Mouse (Mus musculus): ENCODE measurements around the gene Akap12.

Akap12 gene

DNA sequence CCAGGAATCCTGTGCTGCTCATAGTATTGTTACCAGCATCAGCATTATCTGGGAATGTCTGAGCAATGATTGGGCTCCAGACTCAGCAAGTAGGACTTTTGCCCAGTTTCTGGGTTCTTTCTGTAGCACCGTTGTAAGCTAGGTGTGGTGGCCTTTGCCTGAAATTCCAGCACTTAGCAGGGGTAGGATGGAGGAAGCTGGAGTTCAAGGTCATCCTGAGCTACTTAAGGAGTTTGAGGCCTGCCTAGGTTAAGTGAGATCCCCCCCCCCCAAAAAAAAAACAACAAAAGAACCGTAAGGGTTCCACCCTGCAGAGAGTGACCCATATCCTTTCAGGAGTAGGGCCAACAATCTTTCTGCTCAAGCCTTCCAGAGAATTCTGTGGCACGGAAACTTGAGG, 98.4 kb downstream of the Akap12 start:
- DNase-seq: no peak

DNA sequence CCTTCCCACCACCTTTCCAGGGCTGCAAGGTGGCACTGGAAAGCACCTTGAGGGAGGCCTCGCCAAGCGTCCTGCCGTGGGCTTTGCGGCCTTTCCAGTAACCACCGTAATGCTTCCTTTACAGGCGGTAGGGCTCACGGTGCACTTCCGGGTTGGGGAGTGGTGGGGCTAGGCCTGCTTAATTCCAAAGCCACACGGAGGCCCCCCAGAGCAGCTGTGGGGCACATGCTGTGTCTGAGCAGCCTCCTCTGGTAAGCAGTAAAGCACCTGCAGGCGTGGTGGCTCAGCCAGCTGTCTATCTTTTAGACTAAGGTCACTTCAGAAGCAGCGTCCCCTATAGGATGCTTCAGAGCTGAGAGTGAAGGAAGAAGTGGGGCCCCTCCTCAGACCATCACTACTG, 103.9 kb downstream of the Akap12 start:
- DNase-seq: no peak

GRCm38 (mm10) chr10:4372011-4372410, 105.8 kb downstream of the Akap12 start:
- DNase-seq: no peak

DNA sequence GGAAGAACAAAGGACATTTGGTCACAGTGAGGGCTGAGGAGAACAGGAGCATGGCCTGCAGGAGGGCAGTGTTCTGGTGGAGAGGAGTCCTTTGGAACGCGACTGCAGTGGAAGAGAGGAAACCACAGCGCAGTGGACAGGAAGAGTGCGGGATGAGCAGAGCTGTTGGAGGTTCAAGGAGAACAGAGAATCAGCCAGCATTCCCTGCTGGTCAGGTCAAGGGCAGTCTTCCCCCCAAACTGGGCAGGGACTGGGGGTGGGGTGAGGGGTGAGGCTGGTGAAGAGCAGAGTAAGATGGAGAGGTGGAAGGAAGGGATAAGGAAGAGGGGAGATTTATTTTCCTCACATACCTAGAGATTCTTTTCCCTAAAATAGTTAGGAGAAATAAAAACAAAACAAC, 107.4 kb downstream of the Akap12 start:
- no peak for DNase-seq

DNA sequence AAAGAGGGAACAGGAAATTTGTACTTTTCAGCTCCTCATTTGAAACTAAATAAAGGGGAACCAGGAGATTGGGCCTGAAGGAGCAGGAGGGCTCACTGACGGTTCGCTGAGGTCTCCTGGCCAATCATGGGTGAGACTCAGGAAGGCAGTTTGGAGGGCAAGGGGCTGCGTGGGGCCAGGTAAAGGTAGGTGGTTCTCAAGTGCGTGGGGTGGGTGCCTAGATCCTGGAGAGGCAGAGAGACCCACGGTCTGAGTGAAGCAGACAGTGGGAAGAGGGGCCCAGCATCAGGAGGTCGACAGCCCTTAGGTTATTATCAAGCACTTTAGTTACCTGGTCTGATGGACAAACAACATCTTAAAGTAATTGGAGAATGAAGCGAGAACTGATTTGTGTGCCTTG, 108.1 kb downstream of the Akap12 start:
- DNase-seq: no peak

DNA sequence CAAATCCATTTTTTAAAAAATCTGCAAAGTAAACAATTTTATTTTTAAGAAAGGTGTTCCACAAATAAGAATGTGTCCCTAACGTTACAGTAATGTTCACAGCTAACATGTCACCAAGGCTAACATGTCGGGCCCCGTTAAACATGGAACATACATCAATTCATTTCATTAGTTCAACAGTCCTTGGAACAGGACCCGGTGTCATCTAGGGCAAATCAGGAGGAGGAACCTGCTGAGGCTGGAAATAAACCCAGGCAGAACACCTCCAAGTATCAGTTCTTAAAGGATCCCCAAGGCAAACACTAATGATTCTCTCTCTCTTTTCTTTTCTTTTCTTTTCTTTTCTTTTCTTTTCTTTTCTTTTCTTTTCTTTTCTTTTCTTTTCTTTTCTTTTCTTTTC, 108.6 kb downstream of the Akap12 start:
- DNase-seq: no peak

- DNase-seq: no peak
Measured at GRCm38 (mm10) chr10:4375267-4375666, 109.1 kb downstream of the Akap12 start.

- DNase-seq: no peak
Measured at GRCm38 (mm10) chr10:4376461-4376860, 110.3 kb downstream of the Akap12 start.

DNA sequence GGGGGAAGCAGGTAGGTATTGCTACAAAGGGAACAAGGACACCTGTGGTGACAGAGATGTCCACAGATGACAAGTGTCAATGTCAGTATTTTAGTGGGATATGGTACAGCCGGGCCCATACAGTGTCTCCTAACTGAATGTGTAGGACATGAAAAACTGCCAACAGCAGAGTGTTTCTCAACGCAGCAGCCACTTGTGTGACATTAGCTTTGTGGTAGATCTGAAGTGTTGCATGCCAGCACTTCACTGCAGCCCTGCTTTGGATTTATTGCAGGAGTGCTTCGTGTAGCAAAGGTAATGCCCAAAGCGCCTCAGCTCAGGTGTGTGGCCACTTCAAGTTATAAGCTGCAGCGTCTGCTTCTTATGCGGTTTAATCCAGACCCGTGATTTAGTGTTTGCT, 110.8 kb downstream of the Akap12 start:
- DNase-seq: no peak

DNA sequence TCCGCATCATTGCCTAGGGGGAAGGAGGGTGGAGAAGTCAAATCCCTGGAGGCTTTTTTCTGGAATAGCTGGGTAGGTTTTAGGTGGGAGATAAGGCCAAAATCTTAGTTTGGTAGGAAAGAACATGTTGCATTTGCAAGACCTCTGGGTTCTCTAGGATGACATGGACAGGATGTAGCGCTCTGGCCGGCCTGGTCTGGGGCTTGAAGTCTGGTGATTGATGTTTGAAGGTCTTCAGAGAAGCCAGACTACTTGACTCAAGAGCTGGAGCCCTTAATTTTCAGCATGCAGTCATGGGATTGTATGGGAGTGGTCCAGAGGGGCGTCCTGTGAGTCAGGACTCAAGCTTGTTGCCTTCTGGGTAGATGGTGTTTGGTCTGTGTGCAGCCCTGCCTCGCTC, 114.6 kb downstream of the Akap12 start:
- no peak for DNase-seq

- no peak for DNase-seq
Measured at GRCm38 (mm10) chr10:4384244-4384643, 118.1 kb downstream of the Akap12 start.

DNA sequence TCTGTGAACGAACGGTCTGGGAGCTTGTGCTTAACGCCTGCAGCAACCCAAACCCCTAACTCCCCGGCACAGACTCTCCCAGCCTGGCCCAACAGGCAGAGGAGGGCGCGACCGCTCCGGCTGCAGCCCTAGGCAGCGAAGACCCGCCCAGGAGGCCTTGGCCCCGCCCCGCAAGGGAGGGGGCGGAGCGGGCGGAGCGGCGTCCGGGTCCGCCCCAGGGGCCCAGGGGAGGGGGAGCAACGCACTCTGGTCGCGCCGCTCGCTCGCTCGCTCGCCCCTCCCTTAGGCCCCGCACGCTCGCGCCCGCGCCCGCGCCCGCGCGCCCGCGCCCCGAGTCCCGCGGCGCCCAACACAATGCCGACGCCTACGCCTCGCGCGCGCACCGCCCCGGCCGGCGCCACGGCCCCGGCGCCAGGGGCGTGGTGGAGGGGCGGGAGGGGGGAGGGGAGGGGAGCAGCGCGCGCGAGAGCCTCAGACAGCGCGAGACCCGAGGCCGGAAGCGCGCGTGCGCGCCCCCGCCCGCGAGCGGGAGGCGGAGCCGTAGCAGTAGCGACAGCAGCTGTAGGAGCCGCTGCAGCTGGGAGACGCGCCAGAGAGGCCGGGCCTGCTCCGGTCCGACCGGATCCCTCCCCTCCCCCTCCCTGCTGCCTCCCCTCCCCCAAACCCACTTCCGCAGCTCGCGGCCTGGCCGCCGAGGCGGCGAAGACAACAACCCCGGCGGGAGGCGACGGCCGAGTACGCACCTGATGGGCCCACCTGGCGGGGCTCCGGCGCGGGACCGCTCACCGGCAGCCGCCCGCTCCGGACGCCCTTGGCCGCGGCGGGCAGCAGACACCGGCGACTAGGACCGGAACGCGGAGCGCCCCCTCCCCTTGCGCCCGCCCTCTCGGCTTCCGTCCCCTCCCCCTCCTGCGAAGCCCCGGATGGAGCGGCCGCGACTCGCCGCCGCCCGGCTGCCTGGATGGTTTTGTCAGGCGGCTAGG, 120.7 kb downstream of the Akap12 start:
- peak; percentile 97 for DNase-seq

DNA sequence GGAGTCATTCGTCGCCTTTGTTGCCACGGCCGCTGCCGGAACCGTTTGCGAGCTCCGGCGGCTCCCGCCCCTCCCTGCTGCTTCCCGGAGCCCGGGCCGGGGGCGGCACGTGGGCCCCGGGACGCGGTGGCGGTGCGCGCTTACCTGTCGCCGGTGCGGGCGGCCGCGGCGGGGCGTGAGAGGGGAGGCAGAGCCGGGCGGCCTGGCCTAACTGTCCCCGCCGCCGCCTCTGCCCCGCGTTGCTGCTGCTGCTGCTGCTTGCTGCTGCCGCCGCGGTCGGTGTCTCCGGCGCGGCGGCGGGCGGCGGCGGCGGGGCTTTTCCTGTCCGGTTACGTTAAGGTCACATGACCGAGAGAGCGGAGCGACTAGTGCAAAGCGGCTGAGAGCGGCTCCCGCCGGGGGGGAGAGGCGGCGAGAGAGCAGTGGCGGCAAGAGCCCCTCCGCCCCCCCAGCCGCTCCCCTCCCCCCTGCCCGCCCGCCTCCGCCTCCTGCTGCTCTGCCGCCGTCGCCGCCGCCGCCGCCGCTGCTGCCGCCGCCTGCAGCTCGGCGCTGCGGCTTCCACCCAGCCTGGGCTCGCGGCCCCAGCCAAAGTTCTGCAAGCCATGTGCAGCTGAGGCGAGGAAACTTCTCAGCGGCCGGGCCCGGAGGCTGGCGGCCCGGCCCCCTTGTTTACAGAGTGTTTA, 121.7 kb downstream of the Akap12 start, which contains the start of gene Zbtb2:
Gene Zbtb2 (minus strand): TSS at position 408 of the 683 bp plus-strand sequence.
- peak; percentile 80 for DNase-seq

DNA sequence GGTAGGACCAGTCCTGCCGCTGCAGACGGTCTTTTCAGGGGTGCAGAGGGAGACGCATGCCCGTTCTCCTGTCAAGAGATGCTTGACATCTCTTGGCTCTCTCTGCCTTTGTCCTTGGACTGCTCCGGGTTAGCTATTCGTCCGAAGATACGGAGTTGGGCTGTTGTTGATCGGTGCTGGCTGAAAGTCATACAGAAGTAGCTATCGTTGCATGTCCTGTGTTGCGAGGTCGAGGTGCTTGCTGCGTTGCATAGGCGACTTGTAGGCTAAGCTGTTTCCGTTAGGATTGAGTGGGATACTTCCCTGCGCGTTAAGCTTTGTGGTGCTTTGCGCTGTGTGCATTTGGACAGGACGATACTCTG, 122.2 kb downstream of the Akap12 start:
- DNase-seq: no peak

- no peak for DNase-seq
Measured at GRCm38 (mm10) chr10:4389036-4389435, 122.9 kb downstream of the Akap12 start.

DNA sequence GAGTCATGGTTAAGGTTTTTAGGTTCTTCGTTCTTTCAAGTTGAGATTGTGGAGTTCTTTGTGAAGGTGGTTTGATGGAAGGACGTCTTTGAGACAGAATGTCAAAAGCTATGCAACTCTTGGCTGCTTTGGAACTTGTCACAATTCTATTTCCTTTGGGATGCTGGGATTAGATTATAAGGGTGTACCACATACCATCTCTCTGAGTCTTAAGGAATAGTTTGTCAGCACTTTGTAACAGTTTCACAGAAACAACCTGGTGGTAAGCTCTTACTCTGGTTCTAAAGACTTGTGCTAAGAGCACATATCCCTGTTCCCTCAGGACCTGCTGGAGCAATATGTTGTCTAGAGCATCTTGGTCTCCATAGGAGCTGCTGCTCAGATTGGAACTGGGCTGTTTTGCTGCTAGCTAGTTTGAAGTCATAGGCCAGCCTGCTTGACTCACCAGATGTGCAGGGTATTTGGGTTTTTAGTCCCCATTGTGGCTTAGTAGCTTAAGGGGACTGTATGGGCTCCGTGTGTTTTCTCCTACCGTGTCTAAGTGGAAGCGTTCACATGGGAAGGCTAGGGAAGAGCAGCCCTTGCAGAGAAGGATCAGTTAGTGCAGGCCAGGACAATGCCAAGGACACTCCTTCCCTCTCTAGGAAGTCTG, 123.4 kb downstream of the Akap12 start:
- no peak for DNase-seq

DNA sequence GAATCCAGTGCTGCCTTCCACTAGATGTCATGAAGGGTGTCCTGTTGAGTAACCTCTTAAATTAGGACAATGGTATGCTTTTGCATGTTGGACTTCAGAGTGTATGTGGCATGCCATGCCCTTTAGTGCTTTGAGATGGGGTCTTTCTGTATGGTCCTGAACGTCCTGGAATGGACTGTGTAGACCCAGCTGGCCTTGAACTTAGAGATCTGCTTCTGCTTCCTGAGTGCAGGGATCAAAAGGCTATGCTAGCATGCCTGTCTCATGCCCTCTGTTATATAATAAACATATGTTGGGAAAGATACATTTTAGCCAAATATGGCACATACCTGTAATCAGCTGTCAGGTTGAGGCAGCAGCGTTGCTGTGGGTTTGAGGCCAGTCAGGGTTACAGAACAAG, 124.4 kb downstream of the Akap12 start:
- no peak for DNase-seq

GRCm38 (mm10) chr10:4391076-4391475, 124.9 kb downstream of the Akap12 start:
- DNase-seq: no peak

DNA sequence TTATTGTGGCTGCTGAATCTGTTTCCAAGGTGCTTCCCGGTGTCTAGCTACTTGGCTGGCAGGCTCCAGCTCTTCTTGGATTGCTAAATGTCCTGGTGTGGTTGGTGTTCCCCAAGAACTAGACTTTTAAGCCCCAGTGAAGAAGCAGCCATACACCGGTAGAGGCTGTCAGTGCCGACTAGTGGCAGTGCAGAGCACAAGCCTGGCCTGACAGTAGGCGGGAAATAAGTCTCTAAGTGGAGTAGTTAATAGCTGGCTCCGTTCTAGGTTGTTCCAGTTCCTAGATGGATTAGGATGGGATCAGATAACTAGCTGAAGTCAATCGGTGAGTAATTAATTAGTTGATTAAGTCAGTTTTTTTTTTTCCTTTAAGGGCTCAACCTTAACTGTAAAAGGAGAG, 125.7 kb downstream of the Akap12 start:
- no peak for DNase-seq

DNA sequence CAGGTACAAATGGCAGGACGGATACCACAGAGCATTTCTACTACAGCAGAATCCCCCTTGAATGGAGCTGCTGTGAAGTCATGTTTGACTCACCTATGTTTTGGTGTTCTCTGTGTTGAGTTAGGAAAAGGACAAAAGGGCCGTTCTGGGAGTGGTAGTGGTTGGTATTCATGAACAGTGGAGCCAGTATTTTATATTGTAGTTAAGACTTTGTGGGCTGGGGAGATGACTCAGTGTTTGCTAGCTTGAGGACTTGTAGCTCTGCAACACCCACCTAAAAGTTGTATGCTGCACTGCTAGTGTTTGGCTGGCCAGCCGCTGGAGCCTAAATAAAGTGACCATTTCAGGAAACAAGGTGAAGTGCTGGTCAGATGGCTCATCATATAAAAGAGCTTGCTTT, 129.1 kb downstream of the Akap12 start:
- DNase-seq: no peak

DNA sequence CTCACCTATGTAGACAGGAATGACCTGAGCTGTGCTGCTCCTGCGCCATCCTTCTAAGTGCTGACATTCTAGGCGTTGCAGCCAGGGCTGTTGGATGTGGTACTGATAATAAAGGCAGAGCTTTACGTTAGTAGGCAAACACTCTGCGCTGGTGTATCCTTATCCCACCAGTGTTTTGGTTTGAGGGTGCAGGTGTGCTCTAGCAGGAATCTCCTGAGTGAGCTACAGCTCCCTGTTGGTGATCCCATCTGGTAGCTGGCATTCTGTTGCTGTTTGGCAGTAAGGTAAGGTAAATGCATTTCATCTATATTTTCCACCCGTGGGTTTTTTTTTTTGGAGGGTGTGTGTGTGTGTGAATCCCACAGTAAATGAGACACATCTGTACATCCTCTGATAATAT, 131.9 kb downstream of the Akap12 start:
- no peak for DNase-seq

GRCm38 (mm10) chr10:4404895-4405491, 138.8 kb downstream of the Akap12 start:
- peak; percentile 32 for DNase-seq

- peak; percentile 48 for DNase-seq
Measured at GRCm38 (mm10) chr10:4405511-4405910, 139.3 kb downstream of the Akap12 start.

All from liver (tissue).